Mouse (Mus musculus) megakaryocyte, embryonic 14.5 days (primary cell): ENCODE measurements at regions not wholly inside any gene's neighbourhood (a gene's known extent, or its start where the extent isn't known, plus 50 kb on each side); places are given as distances from the start of the nearest gene placed in this dataset.

Experiments used
- H3K27me3 ChIP-seq: replicated peaks from 2 replicates; pipeline ENCODE3; 2012; ENCODE audit warnings: inconsistent platforms
- H3K36me3 ChIP-seq: replicated peaks from 2 replicates; pipeline ENCODE3; 2012; ENCODE audit warnings: low read length, inconsistent platforms, mixed read lengths
- H3K4me1 ChIP-seq: 2 replicates; pipeline ENCODE4 v1.6.1; 2012; ENCODE audit warnings: inconsistent platforms
- H3K4me3 ChIP-seq: replicated peaks from 2 replicates; pipeline ENCODE3; 2012; ENCODE audit warnings: moderate library complexity, mild to moderate bottlenecking, inconsistent platforms
- H3K9me3 ChIP-seq: 2 replicates; pipeline ENCODE4 v1.6.1; 2012; ENCODE audit warnings: inconsistent platforms
- FLI1 ChIP-seq: IDR thresholded peaks from 2 replicates; pipeline ENCODE4 v1.6.1; 2012; ENCODE audit warnings: low read length, inconsistent platforms, mixed read lengths
- GATA1 ChIP-seq: IDR thresholded peaks from 3 replicates; pipeline ENCODE4 v1.6.1; 2012; ENCODE audit warnings: mixed read lengths, low read length, inconsistent platforms, borderline replicate concordance

- TF ChIP-seq GATA1 = no peak
- TF ChIP-seq FLI1 = no peak
Observed at GRCm38 (mm10) chr2:57611599-57611998, 374.2 kb downstream of the Gpd2 start.

GRCm38 (mm10) chr2:57613243-57613642 is 375.8 kb downstream of the Gpd2 start:
- H3K27me3 ChIP-seq = no peaks in the 10 kb centered on the region
- no peak overlapping the region for H3K4me3 ChIP-seq
- no peaks in the 10 kb centered on the region for H3K36me3 ChIP-seq
- TF ChIP-seq GATA1 (no peak), FLI1 (no peak)
- no peaks in the 10 kb centered on the region for H3K4me1 ChIP-seq
- no peaks in the 10 kb centered on the region for H3K9me3 ChIP-seq

More at GRCm38 (mm10) chr2:57611599-57611998, 374.2 kb downstream of the Gpd2 start:
- Histone ChIP-seq H3K9me3 (no peaks in the 10 kb centered on the region), H3K4me3 (no peak overlapping the region), H3K36me3 (no peaks in the 10 kb centered on the region), H3K27me3 (no peaks in the 10 kb centered on the region), H3K4me1 (no peaks in the 10 kb centered on the region)

- Histone ChIP-seq H3K27me3 (no peaks in the 10 kb centered on the region), H3K4me1 (no peaks in the 10 kb centered on the region), H3K9me3 (no peaks in the 10 kb centered on the region), H3K4me3 (no peak overlapping the region), H3K36me3 (no peaks in the 10 kb centered on the region)
- no peak for TF ChIP-seq FLI1
- TF ChIP-seq GATA1 = no peak
Observed at GRCm38 (mm10) chr2:57614587-57614991, 377.2 kb downstream of the Gpd2 start.

- Histone ChIP-seq H3K4me1 (no peaks in the 10 kb centered on the region), H3K36me3 (no peaks in the 10 kb centered on the region), H3K27me3 (no peaks in the 10 kb centered on the region), H3K4me3 (peak overlapping the region; percentile 54), H3K9me3 (no peaks in the 10 kb centered on the region)
- TF ChIP-seq FLI1 (no peak), GATA1 (no peak)
Observed at GRCm38 (mm10) chr2:57616525-57617225, 379.2 kb downstream of the Gpd2 start.

GRCm38 (mm10) chr2:57617258-57617657 is 379.8 kb downstream of the Gpd2 start:
- Histone ChIP-seq H3K4me1 (no peaks in the 10 kb centered on the region), H3K9me3 (no peaks in the 10 kb centered on the region), H3K4me3 (no peak overlapping the region), H3K36me3 (no peaks in the 10 kb centered on the region), H3K27me3 (no peaks in the 10 kb centered on the region)
- no peak for TF ChIP-seq GATA1
- TF ChIP-seq FLI1 = no peak

- H3K9me3 ChIP-seq = no peaks in the 10 kb centered on the region
- no peaks in the 10 kb centered on the region for H3K36me3 ChIP-seq
- no peak for TF ChIP-seq GATA1
- TF ChIP-seq FLI1 = no peak
- H3K4me3 ChIP-seq = no peak overlapping the region
- H3K27me3 ChIP-seq = no peaks in the 10 kb centered on the region
- no peaks in the 10 kb centered on the region for H3K4me1 ChIP-seq
Observed at GRCm38 (mm10) chr2:57644117-57644516, 353.6 kb upstream of the Galnt5 start.

- H3K4me1 ChIP-seq = no peaks in the 10 kb centered on the region
- H3K36me3 ChIP-seq = no peaks in the 10 kb centered on the region
- H3K4me3 ChIP-seq = no peak overlapping the region
- H3K27me3 ChIP-seq = no peaks in the 10 kb centered on the region
- TF ChIP-seq FLI1 (no peak), GATA1 (no peak)
- H3K9me3 ChIP-seq = no peaks in the 10 kb centered on the region
Observed at GRCm38 (mm10) chr2:57644541-57644940, 353.1 kb upstream of the Galnt5 start.

- Histone ChIP-seq H3K4me1 (no peaks in the 10 kb centered on the region), H3K4me3 (no peak overlapping the region), H3K36me3 (no peaks in the 10 kb centered on the region), H3K9me3 (no peaks in the 10 kb centered on the region), H3K27me3 (no peaks in the 10 kb centered on the region)
- no peak for TF ChIP-seq GATA1
Observed at GRCm38 (mm10) chr2:57649002-57649401, 348.7 kb upstream of the Galnt5 start.

- no peaks in the 10 kb centered on the region for H3K9me3 ChIP-seq
- TF ChIP-seq GATA1 (no peak), FLI1 (no peak)
Observed at GRCm38 (mm10) chr2:57657409-57657808, 340.3 kb upstream of the Galnt5 start.

GRCm38 (mm10) chr2:57661838-57662237 is 335.8 kb upstream of the Galnt5 start:
- H3K4me1 ChIP-seq = no peaks in the 10 kb centered on the region
- no peak overlapping the region for H3K4me3 ChIP-seq
- H3K27me3 ChIP-seq = no peaks in the 10 kb centered on the region
- TF ChIP-seq GATA1 (no peak), FLI1 (no peak)
- H3K36me3 ChIP-seq = no peaks in the 10 kb centered on the region
- no peaks in the 10 kb centered on the region for H3K9me3 ChIP-seq

More at GRCm38 (mm10) chr2:57657409-57657808, 340.3 kb upstream of the Galnt5 start:
- Histone ChIP-seq H3K27me3 (no peaks in the 10 kb centered on the region), H3K36me3 (no peaks in the 10 kb centered on the region), H3K4me3 (no peak overlapping the region), H3K4me1 (no peaks in the 10 kb centered on the region)
